Mouse (Mus musculus) thymus, postnatal 36 days (tissue): Measurements from ENCODE around the gene Hmgcr.
"Not testable (repeated sequence)": the region's sequence is repeated elsewhere in the genome, so short reads cannot be mapped to it uniquely, and the experiment has no call there.

Source experiments
- DNase-seq, 2 experiments: peaks; one replicate each; pipeline ENCODE4 v3.0.0; 2022; ENCODE audit warnings: mixed read lengths in 2 of 2

Gene Hmgcr

DNA sequence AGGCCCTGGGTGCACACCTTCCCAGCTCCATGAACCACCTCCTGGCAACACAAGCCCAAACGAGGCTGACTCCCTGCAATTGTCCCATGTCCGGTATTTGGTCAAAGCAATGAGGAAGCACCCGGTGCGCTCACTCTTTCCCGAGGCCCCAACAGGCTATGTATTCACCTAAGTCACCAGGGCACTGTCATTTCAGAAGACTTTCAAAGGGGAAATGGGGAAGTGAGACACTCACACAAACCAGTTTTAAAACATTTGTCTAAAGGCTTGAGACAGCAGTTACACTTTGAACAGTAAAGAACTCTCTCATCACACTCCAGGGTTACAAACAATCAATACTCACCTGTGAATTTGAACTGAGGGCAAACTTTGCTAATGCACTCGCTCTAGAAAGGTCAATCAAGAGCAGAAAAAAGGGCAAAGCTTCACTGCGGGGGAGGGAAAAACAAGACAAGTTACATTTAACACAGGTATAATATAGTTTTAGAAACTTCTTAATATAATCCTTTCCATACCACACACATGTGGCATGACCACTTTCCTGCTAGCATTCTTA is 6.2 kb downstream of the Hmgcr start:
- DNase-seq: no peak

DNA sequence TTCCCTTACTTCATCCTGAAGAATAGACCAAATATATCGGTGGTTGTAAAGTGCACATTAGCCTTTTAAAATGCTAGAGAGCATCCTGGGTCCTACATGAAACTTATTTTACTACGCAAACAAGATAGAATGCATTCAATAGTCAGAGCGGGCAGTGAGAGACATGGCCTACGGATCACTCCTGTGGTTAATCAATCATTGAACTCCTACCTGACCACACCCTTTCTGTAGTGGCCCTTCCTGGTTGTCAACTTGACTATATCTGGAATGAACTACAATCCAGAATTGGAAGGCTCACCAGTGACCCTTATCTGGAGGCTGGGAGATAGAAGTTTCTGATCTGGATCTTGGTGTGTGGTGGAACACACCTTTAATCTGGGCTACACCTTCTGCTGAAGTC is 7.6 kb downstream of the Hmgcr start:
- DNase-seq: not testable (repeated sequence)

DNA sequence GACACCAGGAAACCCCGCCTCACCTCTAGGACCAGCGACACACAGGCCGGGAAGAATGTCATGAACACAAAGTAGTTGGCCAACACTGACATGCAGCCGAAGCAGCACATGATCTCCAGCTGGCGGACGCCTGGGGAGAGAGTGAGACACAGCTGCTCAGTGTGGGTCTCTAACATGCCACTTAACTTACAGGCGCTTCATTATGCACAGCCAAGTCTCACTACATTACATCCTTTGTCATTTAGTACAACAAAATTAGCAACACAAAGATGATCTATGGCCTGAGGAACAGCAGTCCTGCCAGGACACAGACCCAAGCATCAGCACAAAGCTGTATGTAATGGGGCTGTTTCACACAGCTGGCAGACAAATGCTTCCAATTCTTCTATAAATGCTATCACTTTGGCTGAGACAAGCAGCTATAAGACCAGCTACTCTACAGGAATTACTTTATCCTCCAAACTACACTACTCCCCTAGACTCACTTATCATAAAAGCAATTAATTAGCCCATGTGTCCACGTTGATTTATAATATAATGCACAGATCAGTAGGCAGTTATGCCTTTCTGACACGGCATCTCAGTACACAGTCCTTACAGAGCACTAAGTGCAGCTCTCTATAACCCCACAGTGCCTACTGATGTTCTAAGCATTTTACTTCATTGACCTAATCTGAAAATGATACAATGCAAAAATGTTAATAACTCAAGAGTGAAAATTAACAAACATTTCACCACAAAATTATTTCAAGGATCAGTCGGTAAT is 10.5 kb downstream of the Hmgcr start:
- no peak for DNase-seq

DNA sequence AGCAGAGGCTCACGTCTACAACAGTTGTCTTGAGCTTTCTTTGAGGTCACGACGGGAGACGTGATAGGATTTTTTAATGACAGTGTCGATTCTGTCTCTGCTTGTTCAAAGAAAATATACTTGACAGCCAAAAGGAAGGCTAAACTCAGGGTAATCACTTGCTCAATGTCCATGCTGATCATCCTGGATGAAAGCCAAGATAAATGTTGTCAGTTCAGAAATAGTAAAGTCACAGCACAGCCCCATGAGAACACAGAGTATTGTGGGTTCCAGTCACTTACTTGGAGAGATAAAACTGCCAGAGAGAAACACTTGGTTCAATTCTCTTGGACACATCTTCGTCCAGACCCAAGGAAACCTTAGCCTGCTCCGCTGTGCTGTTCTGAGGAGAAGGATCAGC is 11.8 kb downstream of the Hmgcr start:
- DNase-seq: no peak

DNA sequence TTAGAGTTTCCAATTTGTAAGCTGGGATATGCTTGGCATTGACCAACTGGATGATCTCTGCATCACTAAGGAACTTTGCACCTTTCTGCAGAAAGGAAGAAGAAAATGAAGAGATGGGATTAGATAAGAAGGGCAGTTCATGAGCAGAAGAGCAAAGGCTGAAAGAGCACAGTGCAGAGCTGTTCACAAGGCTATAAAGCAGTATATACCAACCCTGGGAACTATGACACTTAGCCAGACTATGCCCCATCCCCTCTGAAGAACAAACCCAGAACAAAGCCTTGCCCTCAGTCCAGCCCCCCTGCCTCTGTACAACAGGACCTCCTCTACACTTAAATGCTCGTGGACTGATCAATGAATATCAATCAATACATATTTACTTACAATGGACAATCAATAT is 14.1 kb downstream of the Hmgcr start:
- DNase-seq: no peak

DNA sequence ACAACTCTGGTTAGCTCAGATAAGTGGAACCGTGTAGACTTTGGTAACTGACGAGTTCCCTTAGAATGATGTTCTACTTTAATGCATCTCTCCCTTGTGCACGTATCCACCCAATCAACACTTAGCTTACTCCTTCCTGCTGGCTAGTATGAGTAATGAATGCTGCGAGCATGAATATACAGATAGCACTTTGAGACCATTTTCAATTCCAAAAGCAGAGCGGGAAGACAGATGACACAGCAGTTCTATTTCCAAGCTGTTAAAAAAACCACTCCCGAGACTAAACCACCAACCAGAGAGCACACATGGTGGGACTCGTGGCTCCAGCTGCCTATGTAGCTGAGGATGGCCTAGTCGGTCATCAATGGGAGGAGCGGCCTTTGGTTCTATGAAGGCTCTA is 17.7 kb downstream of the Hmgcr start:
- no peak for DNase-seq

DNA sequence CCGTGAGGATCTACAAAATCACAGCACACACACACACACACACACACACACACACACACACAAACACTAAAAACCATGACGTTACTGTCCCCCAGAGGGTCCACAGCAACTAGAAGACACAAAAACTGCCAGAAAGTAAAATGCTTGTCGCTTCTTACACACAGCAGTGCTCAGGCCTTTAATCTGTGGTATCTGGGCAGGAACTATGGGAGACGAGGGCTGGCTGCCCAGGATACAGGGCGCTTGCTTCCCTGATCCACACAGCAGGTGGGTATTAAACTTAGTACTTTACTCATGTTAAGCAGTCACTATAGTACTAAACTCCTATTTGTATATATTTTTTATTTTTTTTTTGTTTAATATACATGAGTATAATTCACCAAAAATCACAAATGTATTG is 24.9 kb downstream of the Hmgcr start:
- DNase-seq: no peak

DNA sequence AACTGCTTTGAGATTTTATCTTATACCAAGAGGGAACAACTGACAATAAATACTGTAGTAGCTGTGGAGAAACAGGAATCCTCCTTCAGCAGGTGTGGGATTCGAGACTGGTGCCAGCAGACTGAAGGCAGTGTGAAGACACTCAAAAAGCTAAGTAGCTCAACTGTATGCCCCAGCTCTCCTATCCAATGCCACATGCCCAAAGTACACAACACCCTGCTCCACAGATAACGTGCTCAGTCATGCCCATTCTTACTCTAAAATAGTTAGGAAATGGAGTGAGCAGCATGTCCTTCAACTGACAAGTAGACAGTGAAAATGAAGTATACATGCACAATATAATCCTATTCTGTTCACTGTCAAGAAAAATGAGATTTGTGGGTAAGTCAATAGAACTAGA is 26.6 kb downstream of the Hmgcr start:
- no peak for DNase-seq

DNA sequence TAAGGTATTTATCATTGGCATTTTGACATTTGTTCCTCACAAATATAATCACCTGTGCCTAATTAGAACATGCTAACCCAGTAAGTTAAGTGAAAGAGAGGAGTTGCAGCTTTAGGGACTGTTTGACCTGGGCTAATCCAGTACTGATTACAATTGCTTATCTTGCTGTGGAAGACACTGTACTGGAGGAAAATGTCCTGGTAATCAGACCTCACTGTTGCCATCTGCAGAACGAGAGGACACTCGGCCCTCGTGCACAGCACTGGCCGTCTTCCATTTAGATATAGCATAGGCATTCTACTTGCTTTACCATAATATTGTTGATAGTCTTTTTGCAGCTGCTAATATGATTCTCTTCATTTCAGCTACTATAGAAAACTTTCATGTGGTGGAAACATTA is 40.3 kb downstream of the Hmgcr start:
- no peak for DNase-seq

DNA sequence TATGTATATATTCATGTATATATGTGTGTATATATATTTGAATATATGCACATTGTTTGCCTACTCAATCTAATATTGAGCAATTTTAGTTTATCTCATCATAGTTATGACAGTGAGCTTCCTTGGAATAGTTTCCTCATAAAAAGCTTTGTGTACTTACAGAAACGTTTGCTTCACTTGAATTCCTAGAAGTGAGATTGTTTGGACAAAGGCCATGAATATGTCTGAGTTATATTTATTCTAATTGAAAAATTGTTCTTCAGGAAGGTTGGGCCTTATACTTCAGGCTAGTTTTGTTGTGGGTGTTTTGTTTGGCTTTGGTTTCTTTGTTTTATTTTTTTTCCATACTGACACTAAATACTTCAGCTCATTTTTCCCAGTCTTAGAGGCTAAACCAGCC is 49.8 kb downstream of the Hmgcr start:
- no peak for DNase-seq

DNA sequence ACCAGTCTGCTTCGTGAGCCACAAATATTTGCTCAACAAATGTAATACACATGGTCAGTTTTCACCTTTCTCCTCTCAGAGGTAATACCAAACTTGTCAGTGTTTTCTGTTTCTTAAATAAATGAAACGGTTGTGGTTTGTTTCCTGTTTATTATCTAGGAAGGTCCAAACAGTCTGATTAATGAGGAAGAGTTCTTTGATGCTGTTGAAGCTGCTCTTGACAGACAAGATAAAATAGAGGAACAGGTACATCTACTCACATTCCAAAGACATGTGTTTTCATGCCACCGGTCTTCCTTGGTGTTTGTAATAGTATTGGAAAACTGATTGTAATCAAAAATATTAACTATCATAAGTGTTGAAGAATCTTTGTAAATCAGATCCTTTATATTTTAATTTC is 56.1 kb downstream of the Hmgcr start:
- no peak for DNase-seq

DNA sequence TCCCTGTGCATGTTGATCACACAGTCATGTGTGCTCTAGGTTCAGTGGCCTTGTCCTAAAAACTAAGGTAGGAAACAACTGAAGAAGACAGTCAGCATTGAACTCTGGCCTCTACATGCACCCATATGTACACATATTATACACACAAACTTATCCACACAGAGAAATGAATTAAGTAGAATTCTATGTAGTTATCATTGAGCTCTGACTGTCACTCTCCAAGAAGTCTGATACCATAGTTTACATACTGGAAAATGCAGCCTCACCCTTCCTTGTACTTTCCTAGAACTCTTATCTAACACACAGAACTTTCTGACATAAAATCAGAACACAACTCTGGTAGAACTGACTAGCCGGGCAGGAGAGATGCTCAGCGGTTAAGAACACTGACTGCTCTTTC is 66.5 kb downstream of the Hmgcr start:
- no peak for DNase-seq

DNA sequence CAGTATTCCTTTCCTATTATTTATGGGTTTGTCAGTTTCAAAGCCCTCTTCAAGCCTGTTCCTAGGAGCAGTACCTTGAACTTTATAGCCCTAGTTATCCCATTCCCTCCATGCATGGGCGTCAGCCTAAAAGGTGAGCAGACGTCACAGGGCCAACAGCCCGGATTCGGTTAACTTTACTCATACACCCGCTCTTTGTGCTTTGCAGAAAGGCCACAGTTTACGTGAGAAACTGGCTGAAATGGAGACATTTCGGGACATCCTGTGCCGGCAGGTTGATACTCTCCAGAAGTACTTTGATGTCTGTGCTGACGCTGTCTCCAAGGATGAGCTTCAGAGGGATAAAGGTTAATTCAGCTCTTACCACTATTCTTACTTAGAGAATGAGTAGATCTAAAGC is 71.6 kb downstream of the Hmgcr start:
- DNase-seq: no peak
